In genomic region chr4:126495942-126496790, GRCm38 (mm10) we compare ENCODE assay signal across 16 mouse cellular contexts. TPM values are rescaled to one million over a fixed set of nuclear protein-coding genes. Genes with fewer than 3 reads are reported as not detected.
A peak's percentile ranks its signal among the peaks of the same experiment; 100 is the strongest.
DNase-seq lines count a peak whose midpoint lies in the region; ATAC-seq lines count a peak whose summit lies in the region.
"Had no signal": no experiment of that assay in that cellular context is flagged by ENCODE, and none has a peak within 500 bp of the region (broad histone marks: within the 10 kb centered on the region; RNA-seq: fewer than 3 reads in every experiment).

No protein-coding gene starts in this region.

- WGBS in kidney, embryonic 16.5 days = 65% methylated on average over 5 of the region's 5 CpGs
- WGBS in embryonic facial prominence, embryonic 14.5 days = 72% methylated on average over 5 of the region's 5 CpGs
- 57% methylated on average over 5 of the region's 5 CpGs for WGBS in stomach, embryonic 14.5 days

- no peak for DNase-seq in kidney, postnatal 25 days
- peak; percentile 65 for DNase-seq in embryonic facial prominence, embryonic 14.5 days (ENCODE audit: low spot score)
- DNase-seq in fat pad, adult 2 months (ENCODE audit: extremely low read depth, low read depth, low spot score) = peak; percentile 74
- DNase-seq in MN1 (ENCODE audit: low spot score) = no peak
- DNase-seq: cerebellum, adult 11-12 months; midbrain, embryonic 14.5 days; right cerebral cortex, postnatal 14 days had no signal

- no peaks in the 10 kb centered on the region for H3K9me3 ChIP-seq in kidney, embryonic 16.5 days (ENCODE audit: low read length)
- no peaks in the 10 kb centered on the region for H3K9me3 ChIP-seq in embryonic facial prominence, embryonic 14.5 days (ENCODE audit: control insufficient read depth, low read length)
- H3K9me3 ChIP-seq in stomach, embryonic 14.5 days (ENCODE audit: control insufficient read depth, low read depth, low read length) = no peaks in the 10 kb centered on the region
- H3K9me3 ChIP-seq: limb, embryonic 13.5 days had no signal

- ATAC-seq in kidney, embryonic 16.5 days (ENCODE audit: low FRiP score, low TSS enrichment) = no peak
- ATAC-seq in embryonic facial prominence, embryonic 14.5 days (ENCODE audit: low read depth) = 0 out of 2 replicates have a peak, but pooled peaks have one; percentile 26
- no peak for ATAC-seq in stomach, embryonic 14.5 days (ENCODE audit: insufficient number of reproducible peaks, insufficient read depth, low FRiP score, low read depth)
- no peak for ATAC-seq in CD4-positive, CD25-positive, alpha-beta regulatory T cell, adult 4 months
- ATAC-seq: inflammation-experienced regulatory T-cells, adult 6 months; Patski had no signal

- no peaks in the 10 kb centered on the region for H3K36me3 ChIP-seq in kidney, embryonic 16.5 days (ENCODE audit: insufficient read depth, low read length)
- peaks cover 13% of the 10 kb centered on the region for H3K36me3 ChIP-seq in embryonic facial prominence, embryonic 14.5 days (ENCODE audit: control insufficient read depth, insufficient read depth, low read length)
- H3K36me3 ChIP-seq in stomach, embryonic 14.5 days (ENCODE audit: control insufficient read depth, insufficient read depth, low read length) = no peaks in the 10 kb centered on the region

- H3K27me3 ChIP-seq in kidney, embryonic 16.5 days (ENCODE audit: insufficient read depth, low read length) = no peaks in the 10 kb centered on the region
- H3K27me3 ChIP-seq in embryonic facial prominence, embryonic 14.5 days (replicated peaks; ENCODE audit: control insufficient read depth, insufficient read depth, low read length) = no peaks in the 10 kb centered on the region
- no peaks in the 10 kb centered on the region for H3K27me3 ChIP-seq in stomach, embryonic 14.5 days (ENCODE audit: control insufficient read depth, insufficient read depth, low read length)
- H3K27me3 ChIP-seq: CH12.LX; limb, embryonic 13.5 days; Patski had no signal

- H3K4me3 ChIP-seq in kidney, embryonic 16.5 days (ENCODE audit: low read length) = no peak overlapping the region
- H3K4me3 ChIP-seq in embryonic facial prominence, embryonic 14.5 days (ENCODE audit: low read depth, low read length) = no peak overlapping the region
- no peak overlapping the region for H3K4me3 ChIP-seq in stomach, embryonic 14.5 days (ENCODE audit: low read depth, low read length)
- H3K4me3 ChIP-seq: erythroblast, embryonic 14.5 days; limb, embryonic 13.5 days had no signal

- H3K4me1 ChIP-seq in kidney, embryonic 16.5 days (ENCODE audit: insufficient read depth, low read length) = no peaks in the 10 kb centered on the region
- H3K4me1 ChIP-seq in embryonic facial prominence, embryonic 14.5 days (ENCODE audit: control insufficient read depth, insufficient read depth, low read length) = no peaks in the 10 kb centered on the region
- no peaks in the 10 kb centered on the region for H3K4me1 ChIP-seq in stomach, embryonic 14.5 days (ENCODE audit: control insufficient read depth, insufficient read depth, low read length)
- H3K4me1 ChIP-seq: limb, embryonic 13.5 days had no signal

- peak overlapping the region; percentile 37 for H3K27ac ChIP-seq in kidney, embryonic 16.5 days (ENCODE audit: low read length)
- H3K27ac ChIP-seq in embryonic facial prominence, embryonic 14.5 days (replicated peaks; ENCODE audit: low read depth, low read length) = no peak overlapping the region
- H3K27ac ChIP-seq in stomach, embryonic 14.5 days (ENCODE audit: low read length) = peak overlapping the region; percentile 75
- H3K27ac ChIP-seq: macrophage had no signal

- H3K9ac ChIP-seq in kidney, embryonic 16.5 days (replicated peaks; ENCODE audit: low read length) = no peak overlapping the region
- no peak overlapping the region for H3K9ac ChIP-seq in embryonic facial prominence, embryonic 14.5 days (ENCODE audit: low read depth, low read length)
- no peak overlapping the region for H3K9ac ChIP-seq in stomach, embryonic 14.5 days (replicated peaks; ENCODE audit: low read depth, low read length)
- H3K9ac ChIP-seq: limb, embryonic 13.5 days had no signal

- no peak overlapping the region for H3K4me2 ChIP-seq in kidney, embryonic 16.5 days (replicated peaks; ENCODE audit: low read depth, low read length)
- H3K4me2 ChIP-seq in embryonic facial prominence, embryonic 14.5 days (ENCODE audit: low read depth, low read length) = no peak overlapping the region
- H3K4me2 ChIP-seq in stomach, embryonic 14.5 days (replicated peaks; ENCODE audit: low read depth, low read length) = no peak overlapping the region
- H3K4me2 ChIP-seq: limb, embryonic 13.5 days had no signal

RNA-seq across cellular contexts. Expression of gene Ago1, which starts 27.8 kb away (rescaled TPM):
- 4.6 and 5.1 TPM in 2 replicates for polyA plus RNA-seq in kidney, embryonic 16.5 days (2015; fragmentation: Nextera tagmentation; extraction: Ambion mirVana)
- 6.9 and 7.0 TPM in 2 replicates for polyA plus RNA-seq in embryonic facial prominence, embryonic 14.5 days (2014; fragmentation: Nextera tagmentation; extraction: Ambion mirVana)
- 13.3 and 13.8 TPM in 2 replicates for polyA plus RNA-seq in stomach, embryonic 14.5 days (2014; fragmentation: Nextera tagmentation; extraction: Ambion mirVana)
- 10 to 100 TPM in 1 of 2 experiments, 1 to 10 TPM in 1; 9.8 to 10.1 TPM for polyA plus RNA-seq in CD4-positive, CD25-positive, alpha-beta regulatory T cell, adult 4 months (2017; shearing (Covaris generic))

RNA-seq across cellular contexts. Expression of gene Ago4, which starts 37.1 kb away (rescaled TPM):
- polyA plus RNA-seq in kidney, embryonic 16.5 days (2015; fragmentation: Nextera tagmentation; extraction: Ambion mirVana) = 1.5 TPM in 2 replicates
- polyA plus RNA-seq in embryonic facial prominence, embryonic 14.5 days (2014; fragmentation: Nextera tagmentation; extraction: Ambion mirVana) = 2.6 and 2.7 TPM in 2 replicates
- polyA plus RNA-seq in stomach, embryonic 14.5 days (2014; fragmentation: Nextera tagmentation; extraction: Ambion mirVana) = 2.4 and 3.3 TPM in 2 replicates
- under 1 TPM in 1 of 2 experiments, not detected in 1; 0.09 TPM for polyA plus RNA-seq in CD4-positive, CD25-positive, alpha-beta regulatory T cell, adult 4 months (2017; shearing (Covaris generic))
- polyA plus RNA-seq: erythroblast, embryonic 14.5 days had no signal

Comparison
In these comparisons a context has a peak if more than half of its experiments do, and no peak if none do; other contexts are left out.
1. DNase-seq: peak in embryonic facial prominence, embryonic 14.5 days (single experiment) and fat pad, adult 2 months (single experiment); none in kidney, postnatal 25 days (0 of 2) and MN1 (single experiment).